Mouse (Mus musculus) CD8-positive naive resting alpha-beta T cell, adult 57 days (primary cell): ENCODE results near the gene Abi3. TPM values are rescaled to one million over a fixed set of nuclear protein-coding genes. Genes with fewer than 3 reads are reported as not detected.

ENCODE experiments used
- total RNA-seq: library from RNA; stranded (reverse); gene quantifications from one replicate; pipeline ENCODE4 v1.2.4, GENCODE M21; 2023

Abi3 gene
- total RNA-seq: 38.1 TPM

DNA sequence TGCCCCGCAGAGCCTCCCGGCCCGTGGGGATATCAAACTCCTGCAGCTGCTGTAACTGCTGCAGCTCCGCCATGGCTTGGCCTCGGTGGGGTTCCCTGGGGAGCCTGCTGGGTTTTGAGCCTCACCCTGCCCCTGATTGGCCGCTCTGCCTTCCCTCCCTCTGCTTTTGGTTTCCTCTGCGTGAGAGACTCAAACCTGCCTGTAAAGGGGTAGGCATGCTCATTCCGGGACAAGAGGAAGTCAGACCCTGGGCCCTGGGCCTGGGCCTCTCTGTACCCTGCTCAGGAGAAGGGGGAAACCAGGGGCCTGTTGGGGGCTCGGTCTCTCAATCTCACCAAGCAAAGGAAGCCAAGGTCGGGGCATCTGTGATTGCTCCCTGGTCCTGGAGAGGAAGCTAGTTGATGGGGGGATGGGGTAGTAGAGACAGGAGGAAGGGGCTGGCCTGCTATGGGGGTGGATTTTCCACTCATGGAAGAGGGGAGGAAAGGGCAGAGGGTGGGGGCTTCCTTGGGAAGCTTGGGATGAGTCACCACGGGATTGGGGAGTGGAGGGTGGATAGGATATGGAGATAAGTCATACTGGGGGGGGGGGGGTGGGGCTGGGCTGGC is at the start of gene Abi3:
Gene Abi3, minus strand, starts transcription at position 403 of the 608 bp plus-strand sequence.

DNA sequence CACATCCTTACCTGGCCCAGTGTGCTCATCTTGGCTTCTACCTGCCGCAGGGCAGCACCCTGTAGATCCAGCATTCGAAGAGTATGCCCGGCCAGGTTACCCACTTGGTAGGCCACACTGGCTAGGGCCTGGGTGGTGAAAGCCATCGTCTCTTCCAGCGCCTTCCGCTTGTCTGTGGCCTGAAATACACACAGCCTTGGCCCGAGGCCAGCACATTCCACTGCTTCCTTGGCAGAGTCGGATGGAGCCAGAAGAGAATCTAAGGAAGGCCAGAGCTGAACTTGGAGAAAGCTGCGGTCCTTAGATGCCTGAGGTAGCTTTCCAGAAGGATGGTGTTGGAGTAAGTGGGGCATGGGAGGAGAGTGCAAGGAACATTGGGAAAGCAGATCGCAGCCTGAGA is 5.2 kb downstream of the Abi3 start, which contains the start of gene Gngt2:
Gene Gngt2, plus strand, starts transcription at position 158 of the 400 bp plus-strand sequence.

DNA sequence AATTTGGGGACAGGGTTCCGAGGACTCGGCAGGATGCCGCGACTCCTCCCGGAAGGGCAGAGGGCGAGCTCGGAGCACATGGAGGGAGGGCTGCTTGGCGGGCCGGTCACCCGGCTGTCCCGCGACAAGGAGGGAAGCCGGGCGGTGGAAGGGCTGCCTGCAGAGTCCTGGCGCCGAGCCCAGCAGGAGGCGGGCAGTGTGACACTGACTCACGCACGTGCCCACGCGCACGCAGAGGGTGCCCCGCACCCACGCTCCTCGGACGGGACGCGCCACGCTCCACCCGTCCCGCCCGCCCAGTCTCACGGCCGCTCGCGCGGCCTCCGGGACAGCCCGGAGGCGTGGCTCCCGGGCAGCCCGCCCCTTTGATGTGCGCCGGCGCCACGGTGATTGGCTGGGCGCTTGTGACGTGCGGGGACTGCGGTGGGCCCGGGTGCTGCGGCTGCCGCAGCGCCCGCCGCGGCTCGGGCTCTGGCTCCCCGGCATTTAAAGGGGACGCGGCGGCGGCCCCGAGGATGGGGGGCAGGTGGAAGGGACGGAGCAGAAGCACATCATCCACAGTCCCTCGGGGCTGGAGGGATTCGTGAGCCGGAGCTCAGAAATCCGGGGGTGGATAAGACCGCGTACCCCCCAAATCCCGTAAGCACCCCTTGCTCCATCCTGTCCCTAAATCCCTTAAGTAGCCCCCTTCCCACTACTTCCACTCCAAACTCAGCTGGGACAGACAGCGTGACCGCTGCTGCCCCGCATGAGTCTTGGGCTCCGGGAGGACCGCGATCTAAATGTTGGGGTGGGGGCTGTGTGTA is 18.0 kb downstream of the Abi3 start, which contains the start of gene Phospho1:
Gene Phospho1, plus strand, starts transcription at position 429 of the 806 bp plus-strand sequence.

Other genes starting within 250 kb of the Abi3 start
- 57.4 TPM for gene Phb, start 175.5 kb downstream of the Abi3 start, total RNA-seq
- gene Zfp652, start 129.8 kb downstream of the Abi3 start, total RNA-seq: 74.0 TPM
- gene B130006D01Rik, start 118.9 kb downstream of the Abi3 start, total RNA-seq: 2.8 TPM
- 2.0 TPM for gene Phospho1, start 18.0 kb downstream of the Abi3 start, total RNA-seq
- gene Gngt2, start 5.3 kb downstream of the Abi3 start, total RNA-seq: 19.6 TPM
- not detected for gene B4galnt2, start 72.4 kb upstream of the Abi3 start, total RNA-seq
- gene Igf2bp1, start 163.5 kb upstream of the Abi3 start, total RNA-seq: not detected
- not detected for gene Gip, start 182.1 kb upstream of the Abi3 start, total RNA-seq
- 47.8 TPM for gene Snf8, start 192.4 kb upstream of the Abi3 start, total RNA-seq
- gene Ube2z, start 222.9 kb upstream of the Abi3 start, total RNA-seq: 37.9 TPM
- 107 TPM for gene Atp5g1, start 233.2 kb upstream of the Abi3 start, total RNA-seq